Mouse (Mus musculus): Measurements from ENCODE around the gene Gm20388. TPM values are rescaled to one million over a fixed set of nuclear protein-coding genes. Genes with fewer than 3 reads are reported as not detected.

The Gm20388 gene
- polyA plus RNA-seq, 1 experiment from 2014 or later: 7.4 TPM

DNA sequence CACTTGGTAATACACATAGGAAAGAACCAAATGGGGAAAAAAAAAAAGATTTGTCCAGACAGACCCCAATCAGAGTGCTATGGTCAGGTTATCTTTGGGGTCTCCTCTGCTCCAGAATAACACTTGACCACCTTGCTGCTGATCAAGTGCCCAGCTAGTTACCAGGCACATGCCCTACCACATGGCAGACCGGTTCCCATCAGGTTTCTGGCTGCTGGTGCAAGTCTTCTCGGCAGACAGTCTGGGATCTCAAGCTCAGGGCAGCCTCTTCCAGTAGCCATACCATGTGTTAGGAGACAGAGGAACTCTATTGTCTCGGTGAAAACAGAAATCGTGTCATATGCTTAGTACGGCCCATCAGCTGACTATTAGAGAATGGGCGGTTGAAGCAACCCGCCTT lies 3916.1 kb downstream of the Gm20388 start:
- WGBS: 92% methylated on average over 7 of the region's 7 CpGs
- H3K36me3 ChIP-seq: peaks cover 81% of the 10 kb centered on the region

DNA sequence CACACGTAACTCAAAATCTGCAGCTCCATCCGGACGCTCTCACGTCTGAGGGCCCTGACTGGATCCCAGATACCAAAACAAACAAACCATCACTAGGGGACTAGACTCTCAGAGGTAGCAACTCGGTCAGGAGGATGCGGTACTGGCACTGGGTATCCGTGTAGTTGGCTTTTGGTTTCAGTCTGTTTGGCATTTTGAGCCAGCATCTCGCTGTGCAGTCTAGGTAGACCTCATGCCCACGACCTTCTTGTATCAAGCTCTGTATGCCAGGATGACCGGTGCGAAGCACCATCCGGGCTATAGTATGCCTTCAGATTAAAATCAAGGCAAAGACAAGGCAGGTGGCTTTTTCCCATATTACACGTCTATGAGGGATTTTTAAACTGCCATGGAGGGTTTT lies 3916.9 kb downstream of the Gm20388 start:
- H3K27me3 ChIP-seq: no peaks in the 10 kb centered on the region
- H3K9ac ChIP-seq: no peak overlapping the region
- H3K27ac ChIP-seq: no peak overlapping the region
- H3K4me3 ChIP-seq (replicated peaks): no peak overlapping the region
- WGBS: 94% methylated on average over 13 of the region's 13 CpGs
- H3K36me3 ChIP-seq: peaks cover 88% of the 10 kb centered on the region
- H3K9me3 ChIP-seq (replicated peaks): no peaks in the 10 kb centered on the region
- ATAC-seq (replicated peaks; ENCODE audit: low FRiP score): no peak
- no peaks in the 10 kb centered on the region for H3K4me1 ChIP-seq
- H3K4me2 ChIP-seq: no peak overlapping the region

More for the DNA sequence above, 3916.1 kb downstream of the Gm20388 start:
- H3K27ac ChIP-seq: no peak overlapping the region
- H3K4me3 ChIP-seq (replicated peaks): no peak overlapping the region
- H3K9ac ChIP-seq: no peak overlapping the region
- H3K27me3 ChIP-seq: no peaks in the 10 kb centered on the region
- no peak for ATAC-seq (replicated peaks; ENCODE audit: low FRiP score)
- no peak overlapping the region for H3K4me2 ChIP-seq
- H3K9me3 ChIP-seq (replicated peaks): no peaks in the 10 kb centered on the region
- no peaks in the 10 kb centered on the region for H3K4me1 ChIP-seq

DNA sequence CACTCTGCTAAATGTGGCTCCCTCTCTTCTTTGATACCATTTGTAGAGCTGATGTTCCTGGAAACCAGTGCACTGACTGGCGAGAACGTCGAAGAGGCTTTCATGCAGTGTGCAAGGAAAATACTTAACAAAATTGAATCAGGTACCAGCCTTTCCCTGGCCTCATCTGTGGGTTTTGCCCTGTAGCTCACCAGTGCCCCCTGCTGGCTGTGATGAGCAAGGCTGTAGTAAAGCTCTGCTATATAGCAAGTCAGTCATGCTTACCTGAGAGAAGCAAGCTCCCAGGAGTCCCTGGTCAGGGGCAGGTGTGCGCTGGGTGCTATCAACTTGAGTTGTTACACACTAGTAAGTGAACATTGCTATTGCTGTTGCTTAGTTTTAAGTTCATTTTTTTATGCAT lies 3922.1 kb downstream of the Gm20388 start:
- Histone ChIP-seq H3K27me3 (no peaks in the 10 kb centered on the region), H3K9me3 (replicated peaks) (no peaks in the 10 kb centered on the region), H3K4me3 (replicated peaks) (no peak overlapping the region), H3K36me3 (peaks cover 95% of the 10 kb centered on the region), H3K4me1 (no peaks in the 10 kb centered on the region), H3K4me2 (no peak overlapping the region), H3K27ac (no peak overlapping the region), H3K9ac (no peak overlapping the region)
- WGBS: 95% methylated on average over 4 of the region's 4 CpGs
- ATAC-seq (replicated peaks; ENCODE audit: low FRiP score): no peak

DNA sequence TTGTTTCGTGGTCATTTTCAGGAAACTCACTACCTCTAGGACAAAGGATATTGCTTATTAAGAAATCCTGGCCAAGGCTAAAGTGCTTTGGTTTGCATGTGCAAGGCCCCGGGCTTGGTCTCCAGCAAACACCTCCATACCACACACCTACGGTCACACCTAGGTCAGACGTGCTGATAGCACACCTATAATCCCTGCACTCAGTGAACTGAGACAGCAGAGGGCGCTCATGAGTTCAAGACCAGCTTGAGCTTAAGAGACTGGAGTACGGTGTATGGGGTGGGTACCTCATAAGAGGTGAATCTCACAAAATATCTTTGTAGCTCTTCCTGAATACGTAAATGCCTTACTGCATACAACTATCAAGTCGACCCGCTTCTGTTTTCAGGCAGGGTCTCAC lies 3924.8 kb downstream of the Gm20388 start:
- Histone ChIP-seq H3K4me3 (replicated peaks) (no peak overlapping the region), H3K4me1 (no peaks in the 10 kb centered on the region), H3K9me3 (replicated peaks) (no peaks in the 10 kb centered on the region), H3K4me2 (no peak overlapping the region), H3K27me3 (no peaks in the 10 kb centered on the region), H3K9ac (no peak overlapping the region), H3K27ac (no peak overlapping the region), H3K36me3 (peaks cover 68% of the 10 kb centered on the region)
- no peak for ATAC-seq (replicated peaks; ENCODE audit: low FRiP score)
- 60% methylated on average over 9 of the region's 9 CpGs for WGBS

DNA sequence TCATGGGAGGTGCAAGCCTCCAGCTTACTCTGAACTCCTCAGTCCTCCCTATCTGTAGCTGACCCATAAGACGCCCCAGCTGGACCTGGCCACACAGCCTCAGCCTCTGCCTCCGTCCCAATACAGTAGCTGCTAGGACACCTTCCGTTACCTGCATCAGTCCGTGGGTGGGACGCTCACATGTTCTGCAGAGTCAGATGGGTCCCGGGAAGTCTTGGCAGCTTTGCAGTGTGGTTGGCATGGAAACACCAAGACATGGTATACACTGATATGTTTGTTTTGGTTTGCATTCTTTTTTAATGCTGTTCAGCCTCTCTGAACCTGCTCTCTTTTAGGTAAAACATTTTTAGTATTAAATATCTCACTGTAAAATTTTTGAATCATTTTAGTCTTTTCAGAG lies 3925.7 kb downstream of the Gm20388 start:
- 90% methylated on average over 6 of the region's 6 CpGs for WGBS
- peaks cover 61% of the 10 kb centered on the region for H3K36me3 ChIP-seq
- H3K9ac ChIP-seq: no peak overlapping the region
- H3K4me3 ChIP-seq (replicated peaks): no peak overlapping the region
- ATAC-seq (replicated peaks; ENCODE audit: low FRiP score): no peak
- no peaks in the 10 kb centered on the region for H3K27me3 ChIP-seq
- H3K9me3 ChIP-seq (replicated peaks): no peaks in the 10 kb centered on the region
- H3K4me1 ChIP-seq: no peaks in the 10 kb centered on the region
- H3K4me2 ChIP-seq: no peak overlapping the region
- no peak overlapping the region for H3K27ac ChIP-seq

DNA sequence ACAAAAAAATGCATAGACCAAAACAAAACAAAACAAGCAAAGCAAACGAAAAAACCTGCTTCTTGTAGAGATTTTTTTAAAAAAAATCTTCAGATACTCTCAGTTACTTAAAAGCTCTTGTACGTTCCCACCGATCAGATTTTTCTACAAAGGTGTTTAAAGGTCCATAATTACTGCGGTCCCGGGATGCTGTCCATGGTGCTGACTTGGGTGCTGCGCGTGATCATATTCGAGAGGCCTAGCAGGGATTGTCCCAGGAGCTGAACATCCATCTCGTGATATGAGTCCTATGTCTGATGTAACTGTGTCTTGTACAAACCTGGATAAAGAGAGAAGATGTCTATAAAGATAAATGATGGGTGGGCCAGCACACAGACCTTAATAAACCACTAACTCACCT lies 3927.9 kb downstream of the Gm20388 start:
- no peak for ATAC-seq (replicated peaks; ENCODE audit: low FRiP score)
- no peak overlapping the region for H3K4me3 ChIP-seq (replicated peaks)

DNA sequence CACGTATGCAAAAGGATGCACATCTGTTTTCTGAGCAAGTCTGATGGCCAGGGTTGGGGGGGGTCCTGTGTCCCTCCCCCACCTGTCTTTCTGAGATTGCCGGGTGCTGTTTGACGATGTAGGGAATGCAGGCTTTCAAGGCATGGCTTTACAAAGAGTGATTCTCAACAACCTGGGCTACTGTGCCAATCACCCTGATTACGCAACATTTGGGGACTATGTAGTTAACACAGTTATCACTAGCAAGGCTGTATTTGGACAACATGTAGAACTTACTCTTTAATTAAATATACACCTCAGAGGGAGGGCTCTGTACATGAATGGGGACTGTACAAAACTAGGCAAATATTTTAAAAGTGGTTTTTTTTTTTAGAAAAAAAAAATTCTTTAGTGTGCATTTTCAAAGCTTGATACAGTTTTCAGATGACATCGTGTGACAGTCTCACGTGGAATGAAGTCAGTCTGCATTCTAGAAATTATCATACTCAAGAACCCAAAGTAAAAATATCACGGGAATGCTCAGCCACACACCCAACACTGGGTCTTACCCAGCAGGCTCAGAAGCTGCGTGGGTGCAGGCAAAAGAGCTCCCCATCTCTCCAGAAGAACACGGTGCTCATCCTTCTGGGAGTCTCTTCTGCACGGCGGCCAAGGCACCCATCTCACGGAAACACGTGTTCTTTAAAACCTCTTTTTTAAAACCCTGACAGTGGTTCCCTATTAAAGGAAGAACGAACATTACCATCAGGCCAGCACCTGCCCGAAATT lies 3930.1 kb downstream of the Gm20388 start:
- Histone ChIP-seq H3K27ac (no peak overlapping the region), H3K9ac (no peak overlapping the region), H3K4me1 (no peaks in the 10 kb centered on the region), H3K9me3 (replicated peaks) (no peaks in the 10 kb centered on the region), H3K4me3 (replicated peaks) (no peak overlapping the region), H3K4me2 (no peak overlapping the region), H3K36me3 (peaks cover 22% of the 10 kb centered on the region), H3K27me3 (no peaks in the 10 kb centered on the region)
- no peak for ATAC-seq (replicated peaks; ENCODE audit: low FRiP score)
- WGBS: 93% methylated on average over 15 of the region's 15 CpGs

More for the DNA sequence above, 3927.9 kb downstream of the Gm20388 start:
- H3K27ac ChIP-seq: no peak overlapping the region
- H3K4me2 ChIP-seq: no peak overlapping the region
- peaks cover 44% of the 10 kb centered on the region for H3K36me3 ChIP-seq
- no peaks in the 10 kb centered on the region for H3K4me1 ChIP-seq
- no peaks in the 10 kb centered on the region for H3K9me3 ChIP-seq (replicated peaks)
- H3K27me3 ChIP-seq: no peaks in the 10 kb centered on the region
- 68% methylated on average over 9 of the region's 9 CpGs for WGBS
- no peak overlapping the region for H3K9ac ChIP-seq

DNA sequence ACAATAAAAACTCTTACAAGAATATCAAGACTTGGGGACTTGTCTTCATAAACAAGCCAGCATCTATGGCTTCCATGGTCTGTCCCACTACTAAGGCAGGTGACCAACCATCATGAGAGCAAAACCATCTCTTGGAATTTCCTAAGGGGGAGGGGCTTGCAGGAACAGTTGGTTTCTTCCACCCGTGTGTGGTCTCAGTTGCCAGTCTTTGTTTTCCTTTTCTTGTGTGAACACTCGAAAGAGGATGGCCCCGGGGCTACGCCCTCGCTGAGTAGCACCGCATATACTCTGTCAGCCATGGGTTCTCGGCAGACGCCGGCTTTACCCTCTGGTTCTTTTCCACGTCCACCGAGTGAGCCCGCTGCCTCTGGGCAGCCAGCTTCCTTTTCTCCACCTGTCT lies 3931.4 kb downstream of the Gm20388 start:
- H3K27ac ChIP-seq: no peak overlapping the region
- WGBS: 87% methylated on average over 12 of the region's 12 CpGs
- ATAC-seq (replicated peaks; ENCODE audit: low FRiP score): no peak

DNA sequence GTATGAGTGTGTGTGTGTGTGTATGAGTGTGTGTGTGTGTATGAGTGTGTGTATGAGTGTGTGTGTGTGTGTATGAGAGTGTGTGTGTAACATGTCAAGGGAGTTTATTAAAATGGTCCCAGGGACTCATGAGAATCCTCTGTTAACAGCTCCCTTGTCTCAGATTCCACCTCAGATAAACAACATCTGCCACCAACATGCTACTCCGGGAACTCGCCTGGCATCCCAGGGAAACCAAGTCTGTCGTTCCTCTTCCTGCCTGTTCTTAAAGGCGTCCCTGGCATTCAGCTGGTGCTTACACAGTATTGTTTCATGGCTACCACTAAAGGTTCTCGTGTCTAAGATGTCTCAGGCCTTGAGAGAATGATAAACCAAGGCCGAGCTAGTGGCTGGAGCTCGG lies 3933.7 kb downstream of the Gm20388 start:
- Histone ChIP-seq H3K27me3 (no peaks in the 10 kb centered on the region), H3K9me3 (replicated peaks) (no peaks in the 10 kb centered on the region), H3K9ac (no peak overlapping the region), H3K36me3 (0 out of 2 replicates have a peak, but pooled peaks cover 5% of the 10 kb centered on the region), H3K4me1 (no peaks in the 10 kb centered on the region), H3K4me3 (replicated peaks) (no peak overlapping the region), H3K4me2 (no peak overlapping the region), H3K27ac (no peak overlapping the region)
- no peak for ATAC-seq (replicated peaks; ENCODE audit: low FRiP score)
- WGBS: 72% methylated on average over 7 of the region's 7 CpGs

More for the DNA sequence above, 3931.4 kb downstream of the Gm20388 start:
- no peak overlapping the region for H3K4me2 ChIP-seq
- no peaks in the 10 kb centered on the region for H3K9me3 ChIP-seq (replicated peaks)
- H3K27me3 ChIP-seq: no peaks in the 10 kb centered on the region
- H3K4me1 ChIP-seq: no peaks in the 10 kb centered on the region
- no peak overlapping the region for H3K9ac ChIP-seq
- peaks cover 11% of the 10 kb centered on the region for H3K36me3 ChIP-seq
- no peak overlapping the region for H3K4me3 ChIP-seq (replicated peaks)

DNA sequence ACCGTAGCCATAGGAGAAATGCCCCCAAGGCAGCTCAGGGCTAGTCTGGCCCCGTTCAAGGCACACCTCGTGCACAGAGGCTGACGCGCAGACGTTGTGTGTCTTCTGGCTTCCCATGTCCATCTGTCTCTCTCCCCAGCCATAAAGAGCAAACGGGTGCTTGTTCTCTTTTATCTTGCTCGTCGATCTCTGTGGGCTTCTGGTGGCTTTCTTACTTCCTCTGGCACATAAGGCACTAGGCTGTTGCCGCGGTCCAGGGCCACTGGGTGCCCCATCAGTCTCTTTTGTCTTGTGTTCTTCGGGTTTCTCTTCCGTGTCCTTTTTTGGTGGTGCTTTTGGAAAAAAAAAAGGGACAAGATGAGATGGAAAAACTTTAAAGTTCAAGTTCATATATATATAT lies 3934.5 kb downstream of the Gm20388 start:
- Histone ChIP-seq H3K36me3 (0 out of 2 replicates have a peak, but pooled peaks cover 5% of the 10 kb centered on the region), H3K9ac (no peak overlapping the region), H3K27me3 (no peaks in the 10 kb centered on the region), H3K4me3 (replicated peaks) (no peak overlapping the region), H3K27ac (no peak overlapping the region), H3K4me1 (no peaks in the 10 kb centered on the region), H3K9me3 (replicated peaks) (no peaks in the 10 kb centered on the region), H3K4me2 (no peak overlapping the region)
- no peak for ATAC-seq (replicated peaks; ENCODE audit: low FRiP score)
- 69% methylated on average over 13 of the region's 13 CpGs for WGBS

DNA sequence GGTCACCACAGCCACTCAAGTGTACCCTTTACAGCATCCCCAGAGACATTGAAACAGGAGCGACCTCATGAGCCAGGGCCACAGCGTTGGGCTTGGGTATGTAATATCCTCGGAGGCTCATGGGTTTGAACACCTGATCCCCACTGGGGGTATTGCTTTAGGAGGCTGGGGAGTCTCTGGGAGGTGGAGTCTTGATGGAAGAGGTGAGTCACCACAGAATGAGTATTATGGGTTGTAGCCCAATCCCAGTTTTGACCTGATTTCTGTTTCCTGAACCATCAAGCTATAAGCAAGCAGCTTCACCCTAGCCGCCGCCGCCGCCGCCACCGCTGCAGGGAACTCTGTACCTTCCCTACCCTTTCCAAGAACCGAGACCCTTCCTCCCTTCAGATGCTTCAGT lies 3935.3 kb downstream of the Gm20388 start:
- H3K27me3 ChIP-seq: no peaks in the 10 kb centered on the region
- no peaks in the 10 kb centered on the region for H3K9me3 ChIP-seq (replicated peaks)
- no peak for ATAC-seq (replicated peaks; ENCODE audit: low FRiP score)
- WGBS: 88% methylated on average over 10 of the region's 10 CpGs
- 0 out of 2 replicates have a peak, but pooled peaks cover 5% of the 10 kb centered on the region for H3K36me3 ChIP-seq
- no peak overlapping the region for H3K4me2 ChIP-seq
- no peaks in the 10 kb centered on the region for H3K4me1 ChIP-seq
- H3K4me3 ChIP-seq (replicated peaks): no peak overlapping the region
- no peak overlapping the region for H3K9ac ChIP-seq
- no peak overlapping the region for H3K27ac ChIP-seq

DNA sequence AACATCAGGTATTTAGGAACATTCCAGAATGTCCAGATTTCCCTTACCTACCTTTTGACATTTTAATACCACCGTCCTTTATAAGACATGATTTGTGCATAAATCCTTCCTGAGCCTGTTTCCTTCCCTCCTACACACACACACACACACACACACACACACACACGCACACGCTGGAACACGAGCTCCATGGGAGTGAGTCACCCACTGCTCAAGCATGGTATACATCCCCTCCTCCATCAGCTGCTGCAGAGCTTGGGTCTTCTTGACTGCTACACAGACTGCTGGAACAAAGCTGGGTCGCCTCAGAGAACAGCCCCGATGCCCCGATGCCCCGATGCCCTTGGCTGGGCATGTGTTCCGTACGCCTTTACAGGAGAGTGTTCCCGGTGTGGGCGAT lies 3935.9 kb downstream of the Gm20388 start:
- WGBS: 86% methylated on average over 12 of the region's 12 CpGs
- H3K4me2 ChIP-seq: no peak overlapping the region
- H3K27me3 ChIP-seq: no peaks in the 10 kb centered on the region
- no peak overlapping the region for H3K27ac ChIP-seq
- no peaks in the 10 kb centered on the region for H3K4me1 ChIP-seq
- no peaks in the 10 kb centered on the region for H3K9me3 ChIP-seq (replicated peaks)
- no peak overlapping the region for H3K4me3 ChIP-seq (replicated peaks)
- H3K36me3 ChIP-seq: 0 out of 2 replicates have a peak, but pooled peaks cover 1% of the 10 kb centered on the region
- no peak for ATAC-seq (replicated peaks; ENCODE audit: low FRiP score)
- no peak overlapping the region for H3K9ac ChIP-seq

DNA sequence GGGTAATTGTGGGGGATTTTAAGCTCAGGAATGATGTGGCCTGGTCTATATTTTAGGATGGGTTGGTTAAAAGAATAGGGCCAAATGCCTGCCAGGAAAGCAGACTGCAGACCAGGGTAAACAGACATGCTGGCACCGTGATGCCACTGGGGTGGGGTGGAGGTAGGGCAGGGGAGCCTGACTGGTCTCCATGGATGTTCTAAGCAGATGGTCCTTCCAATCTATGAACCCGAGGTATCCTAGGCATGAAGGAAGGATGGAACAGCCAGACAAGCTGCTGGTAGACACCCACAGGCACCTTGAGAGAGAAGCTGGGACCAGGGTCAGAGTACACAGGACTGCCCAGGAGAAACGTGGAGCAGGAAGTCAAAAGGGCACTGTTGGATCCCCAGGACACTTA lies 3936.9 kb downstream of the Gm20388 start:
- Histone ChIP-seq H3K4me1 (no peaks in the 10 kb centered on the region), H3K27me3 (no peaks in the 10 kb centered on the region), H3K36me3 (no peaks in the 10 kb centered on the region), H3K4me3 (replicated peaks) (no peak overlapping the region), H3K9ac (no peak overlapping the region), H3K4me2 (no peak overlapping the region), H3K9me3 (replicated peaks) (no peaks in the 10 kb centered on the region), H3K27ac (no peak overlapping the region)
- no peak for ATAC-seq (replicated peaks; ENCODE audit: low FRiP score)
- WGBS: 58% methylated on average over 3 of the region's 3 CpGs
